Mouse (Mus musculus) hindbrain, embryonic 16.5 days (tissue): ENCODE measurements around the gene Tmtc4. TPM values are rescaled to one million over a fixed set of nuclear protein-coding genes. Genes with fewer than 3 reads are reported as not detected.

Experiments used
- ATAC-seq: fragments of 200-750 bp; cut with Nextera tagmentation; 2 replicates; pipeline ENCODE4 v1.8.0; 2017; ENCODE audit warnings: moderate TSS enrichment, moderate library complexity
- H3K27ac ChIP-seq: fragments of 300-500 bp; sonication (generic); 2 replicates; pipeline ENCODE4 v1.5.1; 2014; ENCODE audit warnings: low read depth, mild to moderate bottlenecking, control low read depth, low read length, moderate library complexity
- H3K27me3 ChIP-seq: fragments of 300-500 bp; sonication (generic); replicated peaks from 2 replicates; pipeline ENCODE4 v1.6.1; 2014; ENCODE audit warnings: low read length; ENCODE audit not compliant: control insufficient read depth, insufficient read depth
- H3K36me3 ChIP-seq: fragments of 300-500 bp; sonication (generic); 2 replicates; pipeline ENCODE4 v1.6.1; 2014; ENCODE audit warnings: mild to moderate bottlenecking, low read length, moderate library complexity, mixed read lengths; ENCODE audit not compliant: control insufficient read depth, insufficient read depth
- H3K4me1 ChIP-seq: fragments of 300-500 bp; sonication (generic); 2 replicates; pipeline ENCODE4 v1.6.1; 2014; ENCODE audit warnings: low read depth, low read length; ENCODE audit not compliant: control insufficient read depth, insufficient read depth
- H3K4me2 ChIP-seq: fragments of 300-500 bp; sonication (generic); 2 replicates; pipeline ENCODE4 v1.6.1; 2014; ENCODE audit warnings: mild to moderate bottlenecking, low read length, control low read depth, moderate library complexity
- H3K4me3 ChIP-seq: fragments of 300-500 bp; sonication (generic); 2 replicates; pipeline ENCODE4 v1.5.1; 2014; ENCODE audit warnings: mild to moderate bottlenecking, low read length, control low read depth, moderate library complexity
- H3K9ac ChIP-seq: fragments of 300-500 bp; sonication (generic); 2 replicates; pipeline ENCODE4 v1.6.1; 2014; ENCODE audit warnings: low read depth, mild to moderate bottlenecking, control low read depth, low read length, moderate library complexity
- H3K9me3 ChIP-seq: fragments of 300-500 bp; sonication (generic); 2 replicates; pipeline ENCODE4 v1.6.1; 2014; ENCODE audit warnings: mild to moderate bottlenecking, low read length, moderate library complexity; ENCODE audit not compliant: control insufficient read depth
- WGBS: fragments of 180-500 bp; shearing (Covaris S2); extraction: QIAGEN DNeasy Blood & Tissue Kit; methylation state at CpG from one replicate; pipeline ENCODE4 v1.1.7; 2014; 5-methylcytosine and 5-hydroxymethylcytosine counted together
- polyA plus RNA-seq: library from polyadenylated mRNA; unstranded; fragments of >200 nt; fragmentation: Nextera tagmentation; extraction: Ambion mirVana; gene quantifications from 2 replicates; pipeline ENCODE4 v1.2.1, GENCODE M21; 2015

The Tmtc4 gene
- polyA plus RNA-seq, 1 experiment from 2014 or later, result 47.1 TPM

DNA sequence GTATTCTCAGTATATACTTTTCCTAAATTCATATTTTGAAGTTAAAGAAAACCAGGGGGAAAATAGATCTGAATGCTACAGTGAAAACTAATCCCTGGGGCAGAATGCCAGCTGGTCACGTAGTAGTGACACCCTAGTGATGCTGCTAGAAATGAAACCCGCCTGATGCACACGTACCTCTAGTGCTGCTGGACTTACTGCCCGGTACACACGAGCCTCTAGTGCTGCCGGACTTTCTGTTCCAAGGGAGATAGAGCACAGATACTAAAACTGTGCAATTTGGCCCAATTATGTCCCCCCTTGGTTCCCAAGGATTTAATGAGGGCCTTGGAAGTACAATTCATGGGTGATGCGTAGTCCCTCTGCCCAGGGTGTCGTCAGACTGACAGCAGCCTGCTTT is 108.8 kb downstream of the Tmtc4 start:
- Histone ChIP-seq H3K4me1 (peaks cover 11% of the 10 kb centered on the region), H3K4me2 (no peak overlapping the region), H3K36me3 (no peaks in the 10 kb centered on the region), H3K9ac (no peak overlapping the region), H3K4me3 (no peak overlapping the region), H3K27me3 (no peaks in the 10 kb centered on the region), H3K27ac (no peak overlapping the region), H3K9me3 (no peaks in the 10 kb centered on the region)
- no peak for ATAC-seq
- WGBS, result 54% methylated on average over 8 of the region's 8 CpGs

DNA sequence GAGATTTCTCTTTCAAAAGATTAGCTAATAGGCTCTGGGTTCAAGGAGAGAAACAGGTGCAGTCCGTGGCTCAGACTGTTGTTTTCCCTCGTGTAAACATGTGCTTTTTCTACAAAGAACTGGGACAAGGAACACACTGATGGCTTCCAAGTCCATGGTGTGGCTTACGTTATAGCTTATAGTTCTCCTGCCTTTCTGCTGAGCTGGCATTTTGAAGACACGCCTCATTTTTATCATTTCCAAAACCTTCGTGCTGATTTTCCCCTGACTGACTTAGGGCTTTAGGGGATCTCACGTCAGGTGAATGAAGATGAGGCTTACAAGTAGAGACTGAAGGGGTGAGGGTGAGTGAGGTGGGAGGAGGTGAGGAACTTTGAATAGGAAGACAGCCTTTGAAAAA is 111.2 kb downstream of the Tmtc4 start:
- no peak overlapping the region for H3K4me3 ChIP-seq
- H3K27me3 ChIP-seq, result no peaks in the 10 kb centered on the region
- no peak overlapping the region for H3K9ac ChIP-seq
- H3K4me1 ChIP-seq, result peaks cover 11% of the 10 kb centered on the region
- H3K4me2 ChIP-seq, result no peak overlapping the region
- H3K36me3 ChIP-seq, result no peaks in the 10 kb centered on the region
- no peak for ATAC-seq
- H3K27ac ChIP-seq, result no peak overlapping the region
- H3K9me3 ChIP-seq, result no peaks in the 10 kb centered on the region
- 73% methylated on average over 6 of the region's 6 CpGs for WGBS

DNA sequence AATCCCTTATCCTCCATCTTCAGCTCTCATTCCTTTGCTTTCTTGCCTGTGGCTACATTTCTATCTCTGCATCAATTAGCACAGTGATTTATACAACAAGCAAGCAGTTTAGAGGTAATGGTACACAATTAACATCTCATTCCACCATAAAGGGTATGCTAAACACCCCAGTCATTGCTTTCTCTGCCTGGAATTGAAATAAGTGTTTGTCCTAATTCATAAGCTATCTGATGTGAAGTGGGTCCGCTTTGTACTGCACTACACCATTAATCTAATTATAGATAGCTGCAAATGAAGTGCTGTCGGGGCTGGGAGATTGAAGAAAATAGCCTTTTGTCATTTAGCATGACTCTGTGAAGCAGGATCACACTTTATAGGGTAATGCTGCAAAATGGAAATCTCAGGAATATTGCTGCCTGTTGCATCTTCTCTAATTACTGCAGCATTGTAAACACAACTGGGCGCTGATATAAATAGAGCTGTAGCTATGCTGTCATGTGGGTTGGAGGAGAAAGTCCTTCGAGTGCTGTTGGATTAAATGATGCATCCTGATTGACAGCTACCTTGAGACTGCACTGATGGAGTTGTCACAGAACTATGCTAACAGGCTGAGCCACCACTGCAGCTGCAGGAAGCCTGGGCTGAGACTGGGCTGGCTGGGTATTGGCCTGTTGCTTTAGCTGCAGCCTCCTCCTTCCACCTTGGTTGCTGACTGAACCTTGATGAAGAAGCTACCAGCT is 111.8 kb downstream of the Tmtc4 start:
- Histone ChIP-seq H3K9ac (no peak overlapping the region), H3K4me2 (no peak overlapping the region), H3K9me3 (no peaks in the 10 kb centered on the region), H3K4me1 (peaks cover 11% of the 10 kb centered on the region), H3K36me3 (no peaks in the 10 kb centered on the region), H3K4me3 (no peak overlapping the region), H3K27me3 (no peaks in the 10 kb centered on the region), H3K27ac (no peak overlapping the region)
- WGBS, result 34% methylated on average over 4 of the region's 4 CpGs
- no peak for ATAC-seq

DNA sequence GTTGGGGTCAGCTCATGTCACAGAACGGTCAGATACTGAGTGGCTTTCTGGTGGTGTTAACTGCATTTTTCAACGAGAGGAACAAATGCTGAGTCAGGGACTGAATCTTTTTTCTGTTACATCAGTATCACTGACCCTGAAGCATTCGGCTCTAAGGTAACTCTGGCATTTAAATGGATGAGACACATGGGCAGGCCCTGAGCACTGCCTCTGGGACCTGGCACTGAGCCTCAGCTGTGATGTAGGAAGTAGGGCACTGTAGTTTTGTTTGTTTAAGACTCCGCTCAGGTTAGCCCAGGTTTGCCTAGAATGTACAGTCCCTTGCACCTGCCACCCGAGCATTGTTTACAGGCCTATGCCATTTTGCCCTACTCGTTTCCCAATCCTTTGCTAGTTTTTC is 114.0 kb downstream of the Tmtc4 start:
- Histone ChIP-seq H3K9ac (no peak overlapping the region), H3K4me3 (no peak overlapping the region), H3K27me3 (no peaks in the 10 kb centered on the region; the same call in 1 of the 2 replicates), H3K4me2 (no peak overlapping the region), H3K9me3 (no peaks in the 10 kb centered on the region), H3K27ac (no peak overlapping the region), H3K36me3 (no peaks in the 10 kb centered on the region), H3K4me1 (peaks cover 7% of the 10 kb centered on the region)
- no peak for ATAC-seq
- WGBS, result 66% methylated on average over 6 of the region's 6 CpGs

Other genes starting within 250 kb of the Tmtc4 start
- gene Ggact, start 70.3 kb downstream of the Tmtc4 start, polyA plus RNA-seq, result 13.6 and 14.7 TPM in 2 replicates